Mouse (Mus musculus) naive thymus-derived CD4-positive, alpha-beta T cell, adult 2 months (primary cell): Measurements from ENCODE around the gene Adgrb3.

Experiments used
- DNase-seq: peaks from one replicate; pipeline ENCODE4 v3.0.0-alpha.2; 2011; ENCODE audit warnings: low read depth

Gene Adgrb3

GRCm38 (mm10) chr1:25828971-25829920, at the start of gene Adgrb3:
Gene Adgrb3 (minus strand): TSS chr1:25829707.
- no peak for DNase-seq

GRCm38 (mm10) chr1:25877526-25877925, 48.0 kb upstream of the Adgrb3 start:
- DNase-seq: no peak

- no peak for DNase-seq
These were observed 28.0 kb upstream of the Adgrb3 start for GRCm38 (mm10) chr1:25857473-25857872.

- DNase-seq: no peak
These were observed 25.0 kb upstream of the Adgrb3 start for GRCm38 (mm10) chr1:25854451-25854978.

- no peak for DNase-seq
These were observed 2.8 kb upstream of the Adgrb3 start for GRCm38 (mm10) chr1:25832260-25832659.

- no peak for DNase-seq
These were observed 2.0 kb upstream of the Adgrb3 start for GRCm38 (mm10) chr1:25831521-25831900.

- no peak for DNase-seq
These were observed 1.4 kb upstream of the Adgrb3 start for GRCm38 (mm10) chr1:25830757-25831520.

- no peak for DNase-seq
These were observed 629 bp upstream of the Adgrb3 start for GRCm38 (mm10) chr1:25829921-25830751.

- no peak for DNase-seq
These were observed 1.3 kb downstream of the Adgrb3 start for GRCm38 (mm10) chr1:25828071-25828755.

- DNase-seq: no peak
These were observed 2.1 kb downstream of the Adgrb3 start for GRCm38 (mm10) chr1:25827436-25827835.

GRCm38 (mm10) chr1:25826771-25827170, 2.7 kb downstream of the Adgrb3 start:
- DNase-seq: no peak

- no peak for DNase-seq
These were observed 4.9 kb downstream of the Adgrb3 start for GRCm38 (mm10) chr1:25824626-25825025.

GRCm38 (mm10) chr1:25823961-25824360, 5.5 kb downstream of the Adgrb3 start:
- no peak for DNase-seq

GRCm38 (mm10) chr1:25815491-25815890, 14.0 kb downstream of the Adgrb3 start:
- no peak for DNase-seq

- DNase-seq: no peak
These were observed 50.7 kb downstream of the Adgrb3 start for GRCm38 (mm10) chr1:25778784-25779183.

- no peak for DNase-seq
These were observed 52.0 kb downstream of the Adgrb3 start for GRCm38 (mm10) chr1:25777459-25777858.

- no peak for DNase-seq
These were observed 53.9 kb downstream of the Adgrb3 start for GRCm38 (mm10) chr1:25775440-25776130.

GRCm38 (mm10) chr1:25768958-25769357, 60.5 kb downstream of the Adgrb3 start:
- no peak for DNase-seq

GRCm38 (mm10) chr1:25755265-25755664, 74.2 kb downstream of the Adgrb3 start:
- DNase-seq: no peak

- no peak for DNase-seq
These were observed 75.0 kb downstream of the Adgrb3 start for GRCm38 (mm10) chr1:25754528-25754927.

GRCm38 (mm10) chr1:25745575-25745974, 83.9 kb downstream of the Adgrb3 start:
- DNase-seq: no peak
